Mouse (Mus musculus): ENCODE results near the gene Pawr. TPM values are rescaled to one million over a fixed set of nuclear protein-coding genes. Genes with fewer than 3 reads are reported as not detected.

The Pawr gene
- polyA plus RNA-seq, 1 experiment from 2014 or later, result 14.4 TPM

DNA sequence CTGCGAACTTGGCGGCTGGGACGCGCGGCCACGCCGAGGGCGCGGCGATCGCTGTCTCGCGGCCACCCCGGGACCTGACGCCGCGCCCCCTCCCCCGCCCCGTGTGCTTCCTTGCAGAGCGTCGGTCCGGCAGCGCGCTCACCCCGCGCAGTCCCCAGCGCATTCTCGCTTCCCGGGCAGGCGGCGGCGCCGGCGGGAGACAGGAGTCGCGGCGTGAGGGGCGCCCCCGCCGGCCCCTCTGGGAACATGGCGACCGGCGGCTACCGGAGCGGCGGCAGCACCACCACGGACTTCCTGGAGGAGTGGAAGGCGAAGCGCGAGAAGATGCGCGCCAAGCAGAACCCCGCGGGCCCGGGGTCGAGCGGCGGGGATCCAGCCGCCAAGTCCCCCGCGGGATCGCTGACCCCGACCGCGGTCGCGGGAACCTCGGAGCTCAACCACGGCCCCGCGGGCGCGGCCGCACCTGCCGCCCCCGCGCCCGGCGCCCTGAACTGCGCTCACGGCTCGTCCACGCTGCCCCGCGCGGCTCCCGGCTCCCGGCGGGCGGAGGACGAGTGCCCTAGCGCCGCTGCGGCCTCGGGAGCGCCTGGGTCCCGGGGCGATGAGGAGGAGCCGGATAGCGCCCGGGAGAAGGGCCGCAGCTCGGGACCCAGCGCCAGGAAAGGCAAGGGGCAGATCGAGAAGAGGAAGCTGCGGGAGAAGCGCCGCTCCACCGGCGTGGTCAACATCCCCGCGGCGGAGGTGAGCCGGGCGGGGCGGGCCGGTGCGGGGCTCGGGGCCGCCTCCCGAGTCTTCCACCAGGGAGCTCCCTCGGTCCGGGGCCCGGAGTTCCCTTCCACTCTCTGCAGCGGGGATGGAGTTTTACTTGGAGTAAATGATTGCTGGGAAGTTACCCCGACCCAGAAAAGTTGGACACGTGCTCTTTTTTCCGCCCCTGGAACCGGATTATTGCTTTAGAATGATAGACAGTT is 935 bp downstream of the Pawr start:
- Histone ChIP-seq H3K27me3 (ENCODE audit: control insufficient read depth, insufficient read depth, low read depth, low read length) (no peaks in the 10 kb centered on the region), H3K36me3 (ENCODE audit: control insufficient read depth, insufficient read depth, low read length) (0 out of 2 replicates have a peak, but pooled peaks cover 6% of the 10 kb centered on the region), H3K4me3 (ENCODE audit: low read length) (peak overlapping the region; percentile 86), H3K4me2 (ENCODE audit: low read depth, low read length) (peak overlapping the region; percentile 56), H3K9me3 (ENCODE audit: control insufficient read depth, low read length) (no peaks in the 10 kb centered on the region), H3K9ac (ENCODE audit: low read length) (peak overlapping the region; percentile 87), H3K4me1 (replicated peaks; ENCODE audit: control insufficient read depth, insufficient read depth, low read length) (peaks cover 11% of the 10 kb centered on the region), H3K27ac (ENCODE audit: low read length) (peak overlapping the region; percentile 92)
- whole genome bisulfite sequencing, result under 1% methylated on average over 110 of the region's 129 CpGs
- ATAC-seq (ENCODE audit: low read depth), result peak; percentile 66

- Histone ChIP-seq H3K4me2 (ENCODE audit: low read depth, low read length) (peak overlapping the region; percentile 56), H3K27ac (ENCODE audit: low read length) (no peak overlapping the region), H3K27me3 (ENCODE audit: control insufficient read depth, insufficient read depth, low read depth, low read length) (no peaks in the 10 kb centered on the region), H3K9ac (ENCODE audit: low read length) (peak overlapping the region; percentile 87), H3K4me3 (ENCODE audit: low read length) (peak overlapping the region; percentile 86), H3K9me3 (ENCODE audit: control insufficient read depth, low read length) (no peaks in the 10 kb centered on the region), H3K36me3 (ENCODE audit: control insufficient read depth, insufficient read depth, low read length) (0 out of 2 replicates have a peak, but pooled peaks cover 6% of the 10 kb centered on the region), H3K4me1 (replicated peaks; ENCODE audit: control insufficient read depth, insufficient read depth, low read length) (peaks cover 11% of the 10 kb centered on the region)
- no peak for ATAC-seq (ENCODE audit: low read depth)
- 7% methylated on average over 12 of the region's 12 CpGs for WGBS
Measured at GRCm38 (mm10) chr10:108333642-108334041, 1.7 kb downstream of the Pawr start.

DNA sequence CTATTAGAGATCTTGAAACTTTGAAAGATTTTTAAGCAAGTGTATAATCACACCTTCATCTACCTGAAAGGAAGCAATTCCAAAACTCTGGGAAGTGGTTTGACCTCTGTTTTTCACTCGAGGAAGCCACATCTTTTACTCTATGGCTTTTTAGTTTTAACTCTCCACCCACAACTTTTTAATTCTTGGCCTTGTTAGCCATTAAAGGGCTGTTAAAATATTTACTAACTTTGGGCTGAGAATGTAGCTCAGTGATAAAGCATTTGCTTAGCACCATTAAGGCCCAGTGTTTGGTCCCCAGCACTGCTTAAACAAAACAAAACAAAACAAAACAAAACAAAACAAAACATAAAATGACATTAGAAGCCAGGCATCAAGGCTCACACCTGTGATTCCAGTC is 2.2 kb downstream of the Pawr start:
- 0 out of 2 replicates have a peak, but pooled peaks cover 6% of the 10 kb centered on the region for H3K36me3 ChIP-seq (ENCODE audit: control insufficient read depth, insufficient read depth, low read length)
- H3K4me1 ChIP-seq (replicated peaks; ENCODE audit: control insufficient read depth, insufficient read depth, low read length), result peaks cover 11% of the 10 kb centered on the region
- no peaks in the 10 kb centered on the region for H3K27me3 ChIP-seq (ENCODE audit: control insufficient read depth, insufficient read depth, low read depth, low read length)
- 24% methylated on average over 1 of the region's 1 CpGs for WGBS
- no peak for ATAC-seq (ENCODE audit: low read depth)
- no peak overlapping the region for H3K27ac ChIP-seq (ENCODE audit: low read length)
- peak overlapping the region; percentile 56 for H3K4me2 ChIP-seq (ENCODE audit: low read depth, low read length)
- no peaks in the 10 kb centered on the region for H3K9me3 ChIP-seq (ENCODE audit: control insufficient read depth, low read length)
- H3K9ac ChIP-seq (ENCODE audit: low read length), result no peak overlapping the region
- peak overlapping the region; percentile 86 for H3K4me3 ChIP-seq (ENCODE audit: low read length)

- no peak overlapping the region for H3K4me2 ChIP-seq (ENCODE audit: low read depth, low read length)
- peaks cover 11% of the 10 kb centered on the region for H3K4me1 ChIP-seq (replicated peaks; ENCODE audit: control insufficient read depth, insufficient read depth, low read length)
- H3K9me3 ChIP-seq (ENCODE audit: control insufficient read depth, low read length), result no peaks in the 10 kb centered on the region
- no peaks in the 10 kb centered on the region for H3K27me3 ChIP-seq (ENCODE audit: control insufficient read depth, insufficient read depth, low read depth, low read length)
- no peak for ATAC-seq (ENCODE audit: low read depth)
- H3K4me3 ChIP-seq (ENCODE audit: low read length), result no peak overlapping the region
- H3K27ac ChIP-seq (ENCODE audit: low read length), result no peak overlapping the region
- WGBS, result 80% methylated on average over 10 of the region's 10 CpGs
- H3K36me3 ChIP-seq (ENCODE audit: control insufficient read depth, insufficient read depth, low read length), result 0 out of 2 replicates have a peak, but pooled peaks cover 6% of the 10 kb centered on the region
- no peak overlapping the region for H3K9ac ChIP-seq (ENCODE audit: low read length)
Measured at GRCm38 (mm10) chr10:108335736-108336292, 3.9 kb downstream of the Pawr start.

DNA sequence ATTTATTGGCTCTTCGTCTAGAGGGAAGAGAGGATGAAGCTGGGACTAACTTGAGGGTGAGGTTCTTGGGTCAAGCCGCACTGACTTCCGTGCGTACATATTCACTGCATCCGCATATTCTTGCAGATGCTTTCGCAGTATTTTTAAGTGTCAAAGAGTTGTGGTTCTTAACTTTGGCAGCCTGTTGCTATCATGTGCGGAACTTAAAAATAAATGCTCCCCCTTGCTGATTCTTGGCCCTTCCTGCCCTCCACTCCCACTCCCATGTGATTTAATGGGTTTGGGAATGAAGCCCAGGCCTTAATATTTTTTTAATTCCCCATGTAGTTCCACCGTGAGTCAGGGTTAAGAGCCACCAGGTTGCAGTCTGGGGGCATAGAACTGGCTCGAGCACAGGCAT is 4.7 kb downstream of the Pawr start:
- Histone ChIP-seq H3K4me3 (ENCODE audit: low read length) (no peak overlapping the region), H3K4me2 (ENCODE audit: low read depth, low read length) (0 out of 2 replicates have a peak overlapping the region, but pooled peaks have one; percentile 6), H3K9me3 (ENCODE audit: control insufficient read depth, low read length) (no peaks in the 10 kb centered on the region), H3K36me3 (ENCODE audit: control insufficient read depth, insufficient read depth, low read length) (0 out of 2 replicates have a peak, but pooled peaks cover 6% of the 10 kb centered on the region), H3K9ac (ENCODE audit: low read length) (no peak overlapping the region), H3K27me3 (ENCODE audit: control insufficient read depth, insufficient read depth, low read depth, low read length) (no peaks in the 10 kb centered on the region), H3K4me1 (replicated peaks; ENCODE audit: control insufficient read depth, insufficient read depth, low read length) (peaks cover 11% of the 10 kb centered on the region), H3K27ac (ENCODE audit: low read length) (no peak overlapping the region)
- WGBS, result 68% methylated on average over 9 of the region's 9 CpGs
- no peak for ATAC-seq (ENCODE audit: low read depth)

GRCm38 (mm10) chr10:108338055-108338961 is 6.4 kb downstream of the Pawr start:
- Histone ChIP-seq H3K9ac (ENCODE audit: low read length) (no peak overlapping the region), H3K4me2 (ENCODE audit: low read depth, low read length) (no peak overlapping the region), H3K4me1 (replicated peaks; ENCODE audit: control insufficient read depth, insufficient read depth, low read length) (peaks cover 11% of the 10 kb centered on the region), H3K4me3 (ENCODE audit: low read length) (no peak overlapping the region), H3K36me3 (ENCODE audit: control insufficient read depth, insufficient read depth, low read length) (0 out of 2 replicates have a peak, but pooled peaks cover 6% of the 10 kb centered on the region), H3K27ac (ENCODE audit: low read length) (no peak overlapping the region), H3K9me3 (ENCODE audit: control insufficient read depth, low read length) (no peaks in the 10 kb centered on the region), H3K27me3 (ENCODE audit: control insufficient read depth, insufficient read depth, low read depth, low read length) (no peaks in the 10 kb centered on the region)
- 78% methylated on average over 22 of the region's 22 CpGs for WGBS
- no peak for ATAC-seq (ENCODE audit: low read depth)

GRCm38 (mm10) chr10:108339118-108339517 is 7.2 kb downstream of the Pawr start:
- Histone ChIP-seq H3K27ac (ENCODE audit: low read length) (no peak overlapping the region), H3K4me3 (ENCODE audit: low read length) (no peak overlapping the region), H3K4me1 (replicated peaks; ENCODE audit: control insufficient read depth, insufficient read depth, low read length) (peaks cover 11% of the 10 kb centered on the region), H3K27me3 (ENCODE audit: control insufficient read depth, insufficient read depth, low read depth, low read length) (no peaks in the 10 kb centered on the region), H3K4me2 (ENCODE audit: low read depth, low read length) (no peak overlapping the region), H3K36me3 (ENCODE audit: control insufficient read depth, insufficient read depth, low read length) (peaks cover 10% of the 10 kb centered on the region; the same call in 1 of the 2 replicates), H3K9ac (ENCODE audit: low read length) (no peak overlapping the region), H3K9me3 (ENCODE audit: control insufficient read depth, low read length) (no peaks in the 10 kb centered on the region)
- WGBS, result 78% methylated on average over 5 of the region's 5 CpGs
- no peak for ATAC-seq (ENCODE audit: low read depth)

- Histone ChIP-seq H3K4me2 (ENCODE audit: low read depth, low read length) (no peak overlapping the region), H3K9ac (ENCODE audit: low read length) (no peak overlapping the region), H3K9me3 (ENCODE audit: control insufficient read depth, low read length) (no peaks in the 10 kb centered on the region), H3K4me3 (ENCODE audit: low read length) (no peak overlapping the region), H3K36me3 (ENCODE audit: control insufficient read depth, insufficient read depth, low read length) (peaks cover 10% of the 10 kb centered on the region; the same call in 1 of the 2 replicates), H3K4me1 (replicated peaks; ENCODE audit: control insufficient read depth, insufficient read depth, low read length) (peaks cover 11% of the 10 kb centered on the region), H3K27ac (ENCODE audit: low read length) (no peak overlapping the region), H3K27me3 (ENCODE audit: control insufficient read depth, insufficient read depth, low read depth, low read length) (no peaks in the 10 kb centered on the region)
- no peak for ATAC-seq (ENCODE audit: low read depth)
- 85% methylated on average over 4 of the region's 4 CpGs for WGBS
Measured at GRCm38 (mm10) chr10:108339872-108340271, 8.0 kb downstream of the Pawr start.
